11 mouse cellular contexts compared by ENCODE assay signal in genomic region chr5:140583732-140584368, GRCm38 (mm10). TPM values are rescaled to one million over a fixed set of nuclear protein-coding genes. Genes with fewer than 3 reads are reported as not detected.
DNase-seq lines count a peak whose midpoint lies in the region; ATAC-seq and TF ChIP-seq lines count a peak whose summit lies in the region.
"Had no signal": no experiment of that assay in that cellular context is flagged by ENCODE, and none has a peak within 500 bp of the region (broad histone marks: within the 10 kb centered on the region; RNA-seq: fewer than 3 reads in every experiment).

No protein-coding gene starts in this region.

- 0 out of 2 replicates have a peak overlapping the region, but pooled peaks have one; percentile 4 for H3K9ac ChIP-seq in kidney, embryonic 14.5 days (ENCODE audit: low read depth, low read length)
- no peak overlapping the region for H3K9ac ChIP-seq in embryonic facial prominence, embryonic 15.5 days
- H3K9ac ChIP-seq in hindbrain, postnatal 0 days (replicated peaks; ENCODE audit: low read length) = no peak overlapping the region; the same call in 1 of the 2 replicates
- H3K9ac ChIP-seq in neural tube, embryonic 11.5 days (ENCODE audit: low read length) = no peak overlapping the region

- H3K27ac ChIP-seq in kidney, embryonic 14.5 days (ENCODE audit: low read depth, low read length) = 0 out of 2 replicates have a peak overlapping the region, but pooled peaks have one; percentile 43
- H3K27ac ChIP-seq in kidney, adult 2 months (ENCODE audit: insufficient read depth, low read depth, low read length) = no peak overlapping the region
- H3K27ac ChIP-seq in embryonic facial prominence, embryonic 15.5 days (replicated peaks) = peak overlapping the region; percentile 72; the same call in 1 of the 2 replicates
- H3K27ac ChIP-seq in hindbrain, postnatal 0 days = peak overlapping the region; percentile 11; the same call in 1 of the 2 replicates
- H3K27ac ChIP-seq in neural tube, embryonic 11.5 days (ENCODE audit: low read depth, low read length) = peak overlapping the region; percentile 82
- H3K27ac ChIP-seq: kidney, postnatal 0 days had no signal

- no peak for TF ChIP-seq CTCF in kidney, adult 2 months (conservative IDR thresholded peaks at IDR 0.05; ENCODE audit: insufficient read depth, insufficient read length, low read depth, low read length)
- no peak for TF ChIP-seq CTCF in hindbrain, postnatal 0 days (IDR thresholded peaks at IDR 0.05; ENCODE audit: low read depth)

- no peaks in the 10 kb centered on the region for H3K27me3 ChIP-seq in kidney, embryonic 14.5 days (ENCODE audit: control insufficient read depth, insufficient read depth, low read length)
- no peaks in the 10 kb centered on the region for H3K27me3 ChIP-seq in kidney, adult 2 months (replicated peaks; ENCODE audit: control insufficient read depth, insufficient read depth, low read length)
- no peaks in the 10 kb centered on the region for H3K27me3 ChIP-seq in embryonic facial prominence, embryonic 15.5 days
- H3K27me3 ChIP-seq in hindbrain, postnatal 0 days (ENCODE audit: insufficient read depth, low read length) = no peaks in the 10 kb centered on the region
- H3K27me3 ChIP-seq in neural tube, embryonic 11.5 days (ENCODE audit: control insufficient read depth, insufficient read depth, low read length) = no peaks in the 10 kb centered on the region

- no peak for DNase-seq in kidney, adult 2 months
- DNase-seq in hindbrain, postnatal 0 days (ENCODE audit: low spot score) = peak; percentile 71
- DNase-seq in neural tube, embryonic 11.5 days (ENCODE audit: low spot score) = peak; percentile 83
- DNase-seq in kidney, adult 9 months = no peak
- DNase-seq in urinary bladder, postnatal 4 days (ENCODE audit: low spot score in 2 of 2) = no peak
- DNase-seq in adrenal gland, adult 18-20 months (ENCODE audit: low spot score in 2 of 2) = no peak

- H3K9me3 ChIP-seq in kidney, embryonic 14.5 days (ENCODE audit: control insufficient read depth, low read length) = no peaks in the 10 kb centered on the region
- no peaks in the 10 kb centered on the region for H3K9me3 ChIP-seq in embryonic facial prominence, embryonic 15.5 days (replicated peaks)
- H3K9me3 ChIP-seq in hindbrain, postnatal 0 days (ENCODE audit: low read length) = no peaks in the 10 kb centered on the region
- H3K9me3 ChIP-seq in neural tube, embryonic 11.5 days (ENCODE audit: control insufficient read depth, low read length) = no peaks in the 10 kb centered on the region

- no peak overlapping the region for H3K4me2 ChIP-seq in kidney, embryonic 14.5 days (replicated peaks; ENCODE audit: low read depth, low read length)
- H3K4me2 ChIP-seq in embryonic facial prominence, embryonic 15.5 days (replicated peaks) = no peak overlapping the region
- H3K4me2 ChIP-seq in hindbrain, postnatal 0 days (ENCODE audit: low read depth, low read length) = no peak overlapping the region
- H3K4me2 ChIP-seq in neural tube, embryonic 11.5 days (ENCODE audit: low read depth) = no peak overlapping the region

- no peaks in the 10 kb centered on the region for H3K36me3 ChIP-seq in kidney, embryonic 14.5 days (ENCODE audit: control insufficient read depth, insufficient read depth, low read length)
- H3K36me3 ChIP-seq in kidney, adult 2 months (ENCODE audit: control insufficient read depth, insufficient read depth, low read length) = no peaks in the 10 kb centered on the region
- no peaks in the 10 kb centered on the region for H3K36me3 ChIP-seq in embryonic facial prominence, embryonic 15.5 days
- H3K36me3 ChIP-seq in hindbrain, postnatal 0 days (ENCODE audit: insufficient read depth, low read length) = no peaks in the 10 kb centered on the region
- H3K36me3 ChIP-seq in neural tube, embryonic 11.5 days (ENCODE audit: control insufficient read depth, insufficient read depth, low read length) = no peaks in the 10 kb centered on the region

- no peak for TF ChIP-seq POLR2A in kidney, adult 2 months (IDR thresholded peaks at IDR 0.05; ENCODE audit: low read depth, low read length)

- H3K4me1 ChIP-seq in kidney, embryonic 14.5 days (ENCODE audit: control insufficient read depth, insufficient read depth, low read length) = peaks cover 46% of the 10 kb centered on the region
- no peaks in the 10 kb centered on the region for H3K4me1 ChIP-seq in kidney, adult 2 months (ENCODE audit: control insufficient read depth, insufficient read depth, low read length)
- peaks cover 52% of the 10 kb centered on the region for H3K4me1 ChIP-seq in embryonic facial prominence, embryonic 15.5 days
- 0 out of 2 replicates have a peak, but pooled peaks cover 9% of the 10 kb centered on the region for H3K4me1 ChIP-seq in hindbrain, postnatal 0 days (ENCODE audit: insufficient read depth, low read length)
- peaks cover 46% of the 10 kb centered on the region for H3K4me1 ChIP-seq in neural tube, embryonic 11.5 days (ENCODE audit: control insufficient read depth, insufficient read depth, low read length)

- no peak overlapping the region for H3K4me3 ChIP-seq in kidney, embryonic 14.5 days (ENCODE audit: low read length)
- no peak overlapping the region for H3K4me3 ChIP-seq in kidney, adult 2 months (ENCODE audit: insufficient read depth, low read depth, low read length)
- H3K4me3 ChIP-seq in embryonic facial prominence, embryonic 15.5 days (replicated peaks) = no peak overlapping the region
- no peak overlapping the region for H3K4me3 ChIP-seq in hindbrain, postnatal 0 days (ENCODE audit: low read length)
- H3K4me3 ChIP-seq in neural tube, embryonic 11.5 days (ENCODE audit: low read depth, low read length) = no peak overlapping the region

- 25% methylated on average over 6 of the region's 6 CpGs for WGBS in kidney, embryonic 14.5 days
- WGBS in kidney, adult 2 months = 77% methylated on average over 6 of the region's 6 CpGs
- 36% methylated on average over 6 of the region's 6 CpGs for WGBS in embryonic facial prominence, embryonic 15.5 days
- 22% methylated on average over 6 of the region's 6 CpGs for WGBS in hindbrain, postnatal 0 days
- 18% methylated on average over 6 of the region's 6 CpGs for WGBS in neural tube, embryonic 11.5 days

- no peak for ATAC-seq in kidney, embryonic 14.5 days (ENCODE audit: low FRiP score, low TSS enrichment)
- ATAC-seq in embryonic facial prominence, embryonic 15.5 days (ENCODE audit: insufficient number of reproducible peaks, low FRiP score, low TSS enrichment, low read depth) = no peak
- peak; percentile 84 for ATAC-seq in hindbrain, postnatal 0 days
- peak; percentile 73 for ATAC-seq in neural tube, embryonic 11.5 days (ENCODE audit: insufficient read depth, low FRiP score, low TSS enrichment)

RNA-seq across cellular contexts. Expression of gene Grifin, which starts 19.0 kb away (rescaled TPM):
- polyA plus RNA-seq in kidney, embryonic 14.5 days (2014; fragmentation: Nextera tagmentation; extraction: Ambion mirVana) = 0.34 TPM in 1 of 2 replicates, not detected in the other
- not detected in 2 replicates for polyA plus RNA-seq in kidney, adult 2 months (2012; rRNA removed)
- polyA plus RNA-seq in embryonic facial prominence, embryonic 15.5 days (2015; fragmentation: Nextera tagmentation; extraction: Ambion mirVana) = not detected in 2 replicates
- total RNA-seq in hindbrain, postnatal 0 days (2014; rRNA removed) = not detected in 2 replicates
- polyA plus RNA-seq in hindbrain, postnatal 0 days (2015; fragmentation: Nextera tagmentation; extraction: Ambion mirVana) = 0.25 and 0.32 TPM in 2 replicates
- polyA plus RNA-seq in neural tube, embryonic 11.5 days (2014; fragmentation: Nextera tagmentation; extraction: Ambion mirVana) = not detected in 2 replicates
- total RNA-seq in adrenal gland, adult 18-20 months (2021) = not detected
- total RNA-seq: liver, adult 2 months; megakaryocyte progenitor cell, adult 5-6 weeks had no signal
- polyA plus RNA-seq: kidney, postnatal 0 days; liver, adult 2 months had no signal

RNA-seq across cellular contexts. Expression of gene Lfng, which starts 23.3 kb away (rescaled TPM):
- 32.2 and 39.0 TPM in 2 replicates for polyA plus RNA-seq in kidney, embryonic 14.5 days (2014; fragmentation: Nextera tagmentation; extraction: Ambion mirVana)
- polyA plus RNA-seq in kidney, adult 2 months (2012; rRNA removed) = 37.8 and 43.3 TPM in 2 replicates
- polyA plus RNA-seq in embryonic facial prominence, embryonic 15.5 days (2015; fragmentation: Nextera tagmentation; extraction: Ambion mirVana) = 31.8 and 36.0 TPM in 2 replicates
- total RNA-seq in hindbrain, postnatal 0 days (2014; rRNA removed) = 81.4 and 112 TPM in 2 replicates
- polyA plus RNA-seq in hindbrain, postnatal 0 days (2015; fragmentation: Nextera tagmentation; extraction: Ambion mirVana) = 29.7 and 35.1 TPM in 2 replicates
- polyA plus RNA-seq in neural tube, embryonic 11.5 days (2014; fragmentation: Nextera tagmentation; extraction: Ambion mirVana) = 35.4 and 37.5 TPM in 2 replicates
- total RNA-seq in adrenal gland, adult 18-20 months (2021) = 10 to 100 TPM in 1 of 2 experiments, 1 to 10 TPM in 1; 9.8 to 12.3 TPM

Comparison
In these comparisons a context has a peak if more than half of its experiments do, and no peak if none do; other contexts are left out.
1. ATAC-seq: peak in hindbrain, postnatal 0 days (single experiment) and neural tube, embryonic 11.5 days (single experiment); none in kidney, embryonic 14.5 days (single experiment) and embryonic facial prominence, embryonic 15.5 days (single experiment).
2. DNase-seq: peak in hindbrain, postnatal 0 days (single experiment) and neural tube, embryonic 11.5 days (single experiment); none in kidney, adult 2 months (single experiment), kidney, adult 9 months (single experiment), urinary bladder, postnatal 4 days (0 of 2) and adrenal gland, adult 18-20 months (0 of 2).